Mouse (Mus musculus) MEL (cell line): ENCODE results near the gene Ep400. TPM values are rescaled to one million over a fixed set of nuclear protein-coding genes. Genes with fewer than 3 reads are reported as not detected.

Experiments
- DNase-seq: peaks from one replicate; pipeline ENCODE4 v3.0.0; 2011; ENCODE audit warnings: low read depth, low spot score
- H3K27ac ChIP-seq: 2 replicates; pipeline ENCODE4 v1.5.1; 2012; ENCODE audit warnings: low read depth, mild to moderate bottlenecking, control low read depth, low read length, moderate library complexity; ENCODE audit not compliant: control insufficient read depth
- H3K27me3 ChIP-seq, 2 experiments: fragments of 150-350 bp in 1 of 2; sonication (generic) in 1 of 2; 2 replicates each; pipeline ENCODE4 v1.6.1; 2012; ENCODE audit warnings: low read length in 2 of 2, mild to moderate bottlenecking in 2 of 2, improper control_type of control experiment in 1 of 2, moderate library complexity in 1 of 2; ENCODE audit not compliant: insufficient read depth in 2 of 2, control insufficient read depth in 1 of 2
- H3K36me3 ChIP-seq, 2 experiments: 2 replicates each; pipeline ENCODE4 v1.6.1; 2012 to 2014; ENCODE audit warnings: low read length in 2 of 2, improper control_type of control experiment in 1 of 2, inconsistent platforms in 1 of 2, mild to moderate bottlenecking in 1 of 2; ENCODE audit not compliant: insufficient read depth in 2 of 2, control insufficient read depth in 1 of 2
- H3K4me1 ChIP-seq, 2 experiments: fragments of 150-350 bp in 1 of 2; sonication (generic) in 1 of 2; 2 replicates each; pipeline ENCODE4 v1.6.1; 2012; ENCODE audit warnings: low read length in 2 of 2, improper control_type of control experiment in 1 of 2, mild to moderate bottlenecking in 1 of 2; ENCODE audit not compliant: insufficient read depth in 2 of 2, control insufficient read depth in 1 of 2
- H3K4me3 ChIP-seq, 2 experiments: fragments of 150-350 bp in 1 of 2; sonication (generic) in 1 of 2; 2 replicates each; pipeline ENCODE4 v1.5.1; 2012; ENCODE audit warnings: low read depth in 2 of 2, low read length in 2 of 2, mild to moderate bottlenecking in 2 of 2, moderate library complexity in 2 of 2, control low read depth in 1 of 2, improper control_type of control experiment in 1 of 2; ENCODE audit not compliant: control insufficient read depth in 1 of 2, insufficient read depth in 1 of 2
- H3K79me2 ChIP-seq: 2 replicates; pipeline ENCODE4 v1.6.1; 2012; ENCODE audit warnings: mild to moderate bottlenecking, low read length, moderate library complexity; ENCODE audit not compliant: control insufficient read depth, poor library complexity, insufficient read depth
- H3K9ac ChIP-seq: 2 replicates; pipeline ENCODE4 v1.6.1; 2012; ENCODE audit warnings: low read depth, mild to moderate bottlenecking, control low read depth, low read length, moderate library complexity; ENCODE audit not compliant: control insufficient read depth, poor library complexity, severe bottlenecking
- H3K9me3 ChIP-seq: fragments of 150-350 bp; sonication (generic); replicated peaks from 2 replicates; pipeline ENCODE4 v1.6.1; 2012; ENCODE audit warnings: mild to moderate bottlenecking, low read length, improper control_type of control experiment, moderate library complexity; ENCODE audit not compliant: insufficient read depth
- BHLHE40 ChIP-seq: IDR thresholded peaks from 2 replicates; pipeline ENCODE4 v1.6.1; 2012; ENCODE audit warnings: low read depth, mild to moderate bottlenecking, inconsistent platforms, low read length, improper control_type of control experiment, borderline replicate concordance
- CHD1 ChIP-seq: IDR thresholded peaks from 2 replicates; pipeline ENCODE4 v1.6.1; 2012; ENCODE audit warnings: low read depth, mild to moderate bottlenecking, inconsistent platforms, low read length, improper control_type of control experiment
- CHD2 ChIP-seq: IDR thresholded peaks from 2 replicates; pipeline ENCODE4 v1.6.1; 2011; ENCODE audit warnings: low read length, improper control_type of control experiment
- CTCF ChIP-seq, 3 experiments: IDR thresholded peaks in 2 of 3; conservative IDR thresholded peaks in 1 of 3; 2 replicates each; pipeline ENCODE4 v1.5.1; 2011 to 2012; ENCODE audit warnings: low read length in 3 of 3, low read depth in 2 of 3, mild to moderate bottlenecking in 2 of 3, improper control_type of control experiment in 1 of 3, inconsistent platforms in 1 of 3, mixed read lengths in 1 of 3, moderate library complexity in 1 of 3; ENCODE audit not compliant: control insufficient read depth in 1 of 3, insufficient read depth in 1 of 3, poor library complexity in 1 of 3, severe bottlenecking in 1 of 3
- ELF1 ChIP-seq: IDR thresholded peaks from 2 replicates; pipeline ENCODE4 v1.6.1; 2014; ENCODE audit warnings: low read depth, mild to moderate bottlenecking, inconsistent platforms, low read length, improper control_type of control experiment, moderate library complexity
- EP300 ChIP-seq, 2 experiments: IDR thresholded peaks; 2 replicates each; pipeline ENCODE4 v1.6.1; 2011; ENCODE audit warnings: improper control_type of control experiment in 2 of 2, low read length in 2 of 2, low read depth in 1 of 2, mild to moderate bottlenecking in 1 of 2
- HCFC1 ChIP-seq: IDR thresholded peaks from 2 replicates; pipeline ENCODE4 v1.6.1; 2012; ENCODE audit warnings: low read depth, mild to moderate bottlenecking, inconsistent platforms, low read length, improper control_type of control experiment, moderate library complexity
- MAX ChIP-seq: IDR thresholded peaks from 2 replicates; pipeline ENCODE4 v1.6.1; 2011; ENCODE audit warnings: low read length, improper control_type of control experiment
- MXI1 ChIP-seq: IDR thresholded peaks from 2 replicates; pipeline ENCODE4 v1.6.1; 2011; ENCODE audit warnings: mild to moderate bottlenecking, low read depth, low read length, improper control_type of control experiment
- MYC ChIP-seq: IDR thresholded peaks from 2 replicates; pipeline ENCODE4 v1.6.1; 2011; ENCODE audit warnings: low read depth, mild to moderate bottlenecking, low read length, improper control_type of control experiment, moderate library complexity
- POLR2AphosphoS5 ChIP-seq: IDR thresholded peaks from 2 replicates; pipeline ENCODE4 v1.6.1; 2012; ENCODE audit warnings: low read depth, borderline replicate concordance, mild to moderate bottlenecking, inconsistent platforms, low read length, moderate library complexity, mixed read lengths
- RAD21 ChIP-seq: IDR thresholded peaks from 2 replicates; pipeline ENCODE4 v1.6.1; 2011; ENCODE audit warnings: mild to moderate bottlenecking, low read depth, low read length, improper control_type of control experiment
- RCOR1 ChIP-seq: IDR thresholded peaks from 2 replicates; pipeline ENCODE4 v1.6.1; 2012; ENCODE audit warnings: low read depth, mild to moderate bottlenecking, inconsistent platforms, low read length, improper control_type of control experiment
- SIN3A ChIP-seq: IDR thresholded peaks from 2 replicates; pipeline ENCODE4 v1.6.1; 2012; ENCODE audit warnings: low read length, improper control_type of control experiment, inconsistent platforms
- SMC3 ChIP-seq: IDR thresholded peaks from 2 replicates; pipeline ENCODE4 v1.6.1; 2011; ENCODE audit warnings: low read depth, low read length, improper control_type of control experiment
- TAL1 ChIP-seq: IDR thresholded peaks from 2 replicates; pipeline ENCODE4 v1.6.1; 2012; ENCODE audit warnings: mild to moderate bottlenecking, inconsistent platforms, low read length, moderate library complexity, mixed read lengths
- TCF12 ChIP-seq: IDR thresholded peaks from 2 replicates; pipeline ENCODE4 v1.6.1; 2014; ENCODE audit warnings: low read depth, mild to moderate bottlenecking, inconsistent platforms, low read length, improper control_type of control experiment, moderate library complexity
- USF2 ChIP-seq, 2 experiments: IDR thresholded peaks; 2 replicates each; pipeline ENCODE4 v1.6.1; 2011 to 2012; ENCODE audit warnings: improper control_type of control experiment in 2 of 2, low read length in 2 of 2, borderline replicate concordance in 1 of 2, inconsistent platforms in 1 of 2, low read depth in 1 of 2, mild to moderate bottlenecking in 1 of 2; ENCODE audit not compliant: insufficient read depth in 1 of 2
- ZC3H11A ChIP-seq: IDR thresholded peaks from 2 replicates; pipeline ENCODE4 v1.6.1; 2012; ENCODE audit warnings: low read depth, mild to moderate bottlenecking, inconsistent platforms, low read length, improper control_type of control experiment
- ZMIZ1 ChIP-seq: IDR thresholded peaks from 2 replicates; pipeline ENCODE4 v1.6.1; 2012; ENCODE audit warnings: low read depth, mild to moderate bottlenecking, inconsistent platforms, low read length, improper control_type of control experiment, moderate library complexity
- ZNF384 ChIP-seq: IDR thresholded peaks from 2 replicates; pipeline ENCODE4 v1.6.1; 2012; ENCODE audit warnings: low read depth, mild to moderate bottlenecking, inconsistent platforms, low read length, improper control_type of control experiment
- polyA plus RNA-seq, 2 experiments: library from polyadenylated mRNA; stranded (reverse) in 1 of 2; unstranded in 1 of 2; fragments of >175 nt in 1 of 2; fragments of >200 nt in 1 of 2; gene quantifications; 2 replicates each; pipeline versions ENCODE4 v1.2.1 to v1.2.4; 2012; ENCODE audit warnings: low replicate concordance in 2 of 2, low read depth in 1 of 2; ENCODE audit not compliant: insufficient read length in 2 of 2, insufficient read depth in 1 of 2, missing spikeins in 1 of 2
- total RNA-seq: library from RNA; depleted of rRNA; stranded (reverse); fragments of 300-350 nt; gene quantifications from 2 replicates; pipeline ENCODE4 v1.2.3, GENCODE M21; 2012

Gene Ep400
- total and polyA plus RNA-seq, 3 experiments: 21.5 to 96.8 (median 27.2) TPM

GRCm38 (mm10) chr5:110639459-110639858, 131.1 kb downstream of the Ep400 start:
- Histone ChIP-seq H3K36me3 (no peaks in the 10 kb centered on the region), H3K79me2 (no peaks in the 10 kb centered on the region), H3K27ac (no peak overlapping the region), H3K4me1 (no peaks in the 10 kb centered on the region), H3K27me3 (no peaks in the 10 kb centered on the region), H3K9ac (peak overlapping the region; percentile 70), H3K4me3 (peak overlapping the region; percentile 70 to 76), H3K9me3 (no peaks in the 10 kb centered on the region)
- TF ChIP-seq HCFC1 (peak; percentile 21; the same call in 1 of the 2 replicates), BHLHE40 (0 out of 2 replicates have a peak, but pooled peaks have one; percentile 26), RCOR1 (no peak), TAL1 (no peak), ZNF384 (peak; percentile 25; the same call in 1 of the 2 replicates), ELF1 (peak; percentile 42), CTCF (IDR thresholded peaks at IDR 0.05 in 2 of 3, conservative IDR thresholded peaks at IDR 0.05 in 1 of 3; ENCODE audit: control insufficient read depth in 1 of 3, insufficient read depth in 1 of 3, low read depth in 2 of 3, low read length in 3 of 3, poor library complexity in 1 of 3, severe bottlenecking in 1 of 3) (peak; percentile 58 to 86 (median 85)), RAD21 (peak; percentile 85), CHD1 (no peak), USF2 (IDR thresholded peaks at IDR 0.05; ENCODE audit: borderline replicate concordance in 1 of 2, insufficient read depth in 1 of 2, low read depth in 1 of 2, low read length in 2 of 2) (no peak), MXI1 (no peak), SMC3 (peak; percentile 91), SIN3A (peak; percentile 66), ZC3H11A (peak; percentile 84)
- DNase-seq: peak; percentile 90

GRCm38 (mm10) chr5:110638306-110639074, 132.0 kb downstream of the Ep400 start:
- DNase-seq: no peak
- Histone ChIP-seq H3K9me3 (no peaks in the 10 kb centered on the region), H3K27me3 (no peaks in the 10 kb centered on the region), H3K4me3 (no peak overlapping the region), H3K36me3 (no peaks in the 10 kb centered on the region), H3K9ac (no peak overlapping the region), H3K79me2 (no peaks in the 10 kb centered on the region), H3K27ac (no peak overlapping the region), H3K4me1 (no peaks in the 10 kb centered on the region)
- TF ChIP-seq BHLHE40 (no peak), MAX (no peak), CHD2 (no peak), TAL1 (no peak), POLR2AphosphoS5 (no peak), ZMIZ1 (no peak), EP300 (IDR thresholded peaks at IDR 0.05; ENCODE audit: low read depth in 1 of 2, low read length in 2 of 2) (no peak), MYC (no peak), TCF12 (no peak)
